Mouse (Mus musculus): ENCODE measurements at regions not wholly inside any gene's neighbourhood (a gene's known extent, or its start where the extent isn't known, plus 50 kb on each side); places are given as distances from the start of the nearest gene placed in this dataset.
A peak's percentile ranks its signal among the peaks of the same experiment; 100 is the strongest.

- peak; percentile 15 for DNase-seq (ENCODE audit: low spot score)
Measured at GRCm38 (mm10) chr13:6059515-6060228, 198.4 kb downstream of the Klf6 start.

- DNase-seq (ENCODE audit: low spot score) = no peak
Measured at GRCm38 (mm10) chr13:6060229-6060845, 199.1 kb downstream of the Klf6 start.

- DNase-seq (ENCODE audit: low spot score) = no peak
Measured at GRCm38 (mm10) chr13:6062305-6062704, 201.0 kb downstream of the Klf6 start.

- DNase-seq (ENCODE audit: low spot score) = no peak
Measured at GRCm38 (mm10) chr13:6062729-6063386, 201.6 kb downstream of the Klf6 start.

GRCm38 (mm10) chr13:6076978-6077825 lies 215.9 kb downstream of the Klf6 start:
- no peak for DNase-seq (ENCODE audit: low spot score)

- no peak for DNase-seq (ENCODE audit: low spot score)
Measured at GRCm38 (mm10) chr13:6085891-6086290, 224.6 kb downstream of the Klf6 start.

GRCm38 (mm10) chr13:6109018-6109657 lies 247.9 kb downstream of the Klf6 start:
- DNase-seq (ENCODE audit: low spot score) = no peak

- no peak for DNase-seq (ENCODE audit: low spot score)
Measured at GRCm38 (mm10) chr13:6119703-6120102, 258.4 kb downstream of the Klf6 start.

- DNase-seq (ENCODE audit: low spot score) = no peak
Measured at GRCm38 (mm10) chr13:6127311-6127710, 266.0 kb downstream of the Klf6 start.

GRCm38 (mm10) chr13:6128903-6129302 lies 267.6 kb downstream of the Klf6 start:
- no peak for DNase-seq (ENCODE audit: low spot score)

- no peak for DNase-seq (ENCODE audit: low spot score)
Measured at GRCm38 (mm10) chr13:6131363-6131762, 270.1 kb downstream of the Klf6 start.

- no peak for DNase-seq (ENCODE audit: low spot score)
Measured at GRCm38 (mm10) chr13:6137170-6137569, 275.9 kb downstream of the Klf6 start.

GRCm38 (mm10) chr13:6142771-6143170 lies 281.5 kb downstream of the Klf6 start:
- DNase-seq (ENCODE audit: low spot score) = no peak

GRCm38 (mm10) chr13:6153657-6154056 lies 292.4 kb downstream of the Klf6 start:
- no peak for DNase-seq (ENCODE audit: low spot score)

- DNase-seq (ENCODE audit: low spot score) = no peak
Measured at GRCm38 (mm10) chr13:6156191-6156590, 294.9 kb downstream of the Klf6 start.

GRCm38 (mm10) chr13:6157029-6157428 lies 295.7 kb downstream of the Klf6 start:
- no peak for DNase-seq (ENCODE audit: low spot score)

- DNase-seq (ENCODE audit: low spot score) = no peak
Measured at GRCm38 (mm10) chr13:6157946-6158345, 296.7 kb downstream of the Klf6 start.

- no peak for DNase-seq (ENCODE audit: low spot score)
Measured at GRCm38 (mm10) chr13:6159412-6159811, 298.1 kb downstream of the Klf6 start.

- no peak for DNase-seq (ENCODE audit: low spot score)
Measured at GRCm38 (mm10) chr13:6165916-6166315, 304.6 kb downstream of the Klf6 start.

GRCm38 (mm10) chr13:6167055-6167761 lies 305.9 kb downstream of the Klf6 start:
- no peak for DNase-seq (ENCODE audit: low spot score)

GRCm38 (mm10) chr13:6173095-6173494 lies 311.8 kb downstream of the Klf6 start:
- no peak for DNase-seq (ENCODE audit: low spot score)

All from ovary, postnatal 36 days (tissue).